Mouse (Mus musculus): ENCODE results near the gene Psmg3. TPM values are rescaled to one million over a fixed set of nuclear protein-coding genes. Genes with fewer than 3 reads are reported as not detected.

Psmg3 gene
- polyA plus RNA-seq, 1 experiment, result 15.5 TPM

- H3K27me3 ChIP-seq (ENCODE audit: control insufficient read depth, insufficient read depth, low read length), result no peaks in the 10 kb centered on the region
- H3K4me1 ChIP-seq (ENCODE audit: control insufficient read depth, insufficient read depth, insufficient read length), result peaks cover 33% of the 10 kb centered on the region
- H3K4me3 ChIP-seq (ENCODE audit: extremely low read depth, insufficient read depth, insufficient read length), result no peak overlapping the region
- peaks cover 24% of the 10 kb centered on the region for H3K36me3 ChIP-seq (ENCODE audit: control insufficient read depth, insufficient read depth, low read length)
- H3K27ac ChIP-seq (ENCODE audit: insufficient read depth, low read length), result 0 out of 2 replicates have a peak overlapping the region, but pooled peaks have one; percentile 34
- no peak for DNase-seq (ENCODE audit: low read depth in 1 of 2, low spot score in 2 of 2)
- 83% methylated on average over 9 of the region's 9 CpGs for WGBS
- TF ChIP-seq CTCF (IDR thresholded peaks at IDR 0.05; ENCODE audit: extremely low read depth, insufficient read depth, insufficient read length, insufficient replicate concordance) (no peak), POLR2A (IDR thresholded peaks at IDR 0.05; ENCODE audit: low read depth, low read length) (no peak)
These were observed 30.6 kb downstream of the Psmg3 start for GRCm38 (mm10) chr5:139796001-139796620.

- DNase-seq (ENCODE audit: low read depth in 1 of 2, low spot score in 2 of 2), result no peak
- H3K4me1 ChIP-seq (ENCODE audit: control insufficient read depth, insufficient read depth, insufficient read length), result peaks cover 36% of the 10 kb centered on the region
- H3K36me3 ChIP-seq (ENCODE audit: control insufficient read depth, insufficient read depth, low read length), result peaks cover 12% of the 10 kb centered on the region
- TF ChIP-seq CTCF (IDR thresholded peaks at IDR 0.05; ENCODE audit: extremely low read depth, insufficient read depth, insufficient read length, insufficient replicate concordance) (no peak), POLR2A (IDR thresholded peaks at IDR 0.05; ENCODE audit: low read depth, low read length) (no peak)
- peak overlapping the region; percentile 54; the same call in 1 of the 2 replicates for H3K27ac ChIP-seq (ENCODE audit: insufficient read depth, low read length)
- WGBS, result 18% methylated on average over 10 of the region's 10 CpGs
- H3K4me3 ChIP-seq (ENCODE audit: extremely low read depth, insufficient read depth, insufficient read length), result no peak overlapping the region
- no peaks in the 10 kb centered on the region for H3K27me3 ChIP-seq (ENCODE audit: control insufficient read depth, insufficient read depth, low read length)
These were observed 31.7 kb downstream of the Psmg3 start for GRCm38 (mm10) chr5:139794938-139795337.

- Histone ChIP-seq H3K27ac (ENCODE audit: insufficient read depth, low read length) (peak overlapping the region; percentile 54; the same call in 1 of the 2 replicates), H3K27me3 (ENCODE audit: control insufficient read depth, insufficient read depth, low read length) (no peaks in the 10 kb centered on the region), H3K36me3 (ENCODE audit: control insufficient read depth, insufficient read depth, low read length) (peaks cover 4% of the 10 kb centered on the region), H3K4me3 (ENCODE audit: extremely low read depth, insufficient read depth, insufficient read length) (no peak overlapping the region), H3K4me1 (ENCODE audit: control insufficient read depth, insufficient read depth, insufficient read length) (peaks cover 36% of the 10 kb centered on the region)
- no peak for TF ChIP-seq POLR2A (IDR thresholded peaks at IDR 0.05; ENCODE audit: low read depth, low read length)
- TF ChIP-seq CTCF (IDR thresholded peaks at IDR 0.05; ENCODE audit: extremely low read depth, insufficient read depth, insufficient read length, insufficient replicate concordance), result no peak
- DNase-seq (ENCODE audit: low read depth in 1 of 2, low spot score in 2 of 2), result no peak
- WGBS, result 80% methylated on average over 5 of the region's 5 CpGs
These were observed 32.5 kb downstream of the Psmg3 start for GRCm38 (mm10) chr5:139794137-139794536.

GRCm38 (mm10) chr5:139793338-139794089 is 33.2 kb downstream of the Psmg3 start:
- Histone ChIP-seq H3K27me3 (ENCODE audit: control insufficient read depth, insufficient read depth, low read length) (no peaks in the 10 kb centered on the region), H3K4me1 (ENCODE audit: control insufficient read depth, insufficient read depth, insufficient read length) (peaks cover 36% of the 10 kb centered on the region), H3K4me3 (ENCODE audit: extremely low read depth, insufficient read depth, insufficient read length) (peak overlapping the region; percentile 76; the same call in 1 of the 2 replicates), H3K27ac (ENCODE audit: insufficient read depth, low read length) (peak overlapping the region; percentile 54), H3K36me3 (ENCODE audit: control insufficient read depth, insufficient read depth, low read length) (peaks cover 1% of the 10 kb centered on the region; the same call in 1 of the 2 replicates)
- TF ChIP-seq POLR2A (IDR thresholded peaks at IDR 0.05; ENCODE audit: low read depth, low read length), result no peak
- no peak for TF ChIP-seq CTCF (IDR thresholded peaks at IDR 0.05; ENCODE audit: extremely low read depth, insufficient read depth, insufficient read length, insufficient replicate concordance)
- DNase-seq (ENCODE audit: low read depth in 1 of 2, low spot score in 2 of 2), result no peak
- WGBS, result 5% methylated on average over 11 of the region's 11 CpGs

- TF ChIP-seq CTCF (IDR thresholded peaks at IDR 0.05; ENCODE audit: extremely low read depth, insufficient read depth, insufficient read length, insufficient replicate concordance) (no peak), POLR2A (IDR thresholded peaks at IDR 0.05; ENCODE audit: low read depth, low read length) (no peak)
- WGBS, result 11% methylated on average over 3 of the region's 3 CpGs
- Histone ChIP-seq H3K4me1 (ENCODE audit: control insufficient read depth, insufficient read depth, insufficient read length) (peaks cover 36% of the 10 kb centered on the region), H3K27ac (ENCODE audit: insufficient read depth, low read length) (peak overlapping the region; percentile 54), H3K36me3 (ENCODE audit: control insufficient read depth, insufficient read depth, low read length) (peaks cover 1% of the 10 kb centered on the region; the same call in 1 of the 2 replicates), H3K27me3 (ENCODE audit: control insufficient read depth, insufficient read depth, low read length) (no peaks in the 10 kb centered on the region), H3K4me3 (ENCODE audit: extremely low read depth, insufficient read depth, insufficient read length) (peak overlapping the region; percentile 76)
- DNase-seq (ENCODE audit: low read depth in 1 of 2, low spot score in 2 of 2), result no peak
These were observed 33.7 kb downstream of the Psmg3 start for GRCm38 (mm10) chr5:139792966-139793337.

GRCm38 (mm10) chr5:139792159-139792775 is 34.4 kb downstream of the Psmg3 start:
- H3K4me3 ChIP-seq (ENCODE audit: extremely low read depth, insufficient read depth, insufficient read length), result peak overlapping the region; percentile 76
- 2% methylated on average over 11 of the region's 11 CpGs for WGBS
- H3K27ac ChIP-seq (ENCODE audit: insufficient read depth, low read length), result peak overlapping the region; percentile 94
- TF ChIP-seq CTCF (IDR thresholded peaks at IDR 0.05; ENCODE audit: extremely low read depth, insufficient read depth, insufficient read length, insufficient replicate concordance), result no peak
- TF ChIP-seq POLR2A (IDR thresholded peaks at IDR 0.05; ENCODE audit: low read depth, low read length), result no peak
- no peaks in the 10 kb centered on the region for H3K27me3 ChIP-seq (ENCODE audit: control insufficient read depth, insufficient read depth, low read length)
- peaks cover 1% of the 10 kb centered on the region; the same call in 1 of the 2 replicates for H3K36me3 ChIP-seq (ENCODE audit: control insufficient read depth, insufficient read depth, low read length)
- H3K4me1 ChIP-seq (ENCODE audit: control insufficient read depth, insufficient read depth, insufficient read length), result peaks cover 36% of the 10 kb centered on the region
- DNase-seq (ENCODE audit: low read depth in 1 of 2, low spot score in 2 of 2), result no peak

All from spleen, adult 2 months (tissue).